Mouse (Mus musculus) stomach, postnatal 0 days (tissue): Measurements from ENCODE around the gene Olfr412. TPM values are rescaled to one million over a fixed set of nuclear protein-coding genes. Genes with fewer than 3 reads are reported as not detected.

Source experiments
- ATAC-seq: fragments of 200-750 bp; cut with Nextera tagmentation; 2 replicates; pipeline ENCODE4 v1.8.0; 2017; ENCODE audit not compliant: low FRiP score, low TSS enrichment
- DNase-seq: peaks from one replicate; pipeline ENCODE4 v3.0.0-alpha.2; 2016; ENCODE audit warnings: low spot score
- H3K27ac ChIP-seq: fragments of 300-500 bp; sonication (generic); replicated peaks from 2 replicates; pipeline ENCODE4 v1.5.1; 2014; ENCODE audit warnings: mild to moderate bottlenecking, control low read depth
- H3K27me3 ChIP-seq: fragments of 300-500 bp; sonication (generic); 2 replicates; pipeline ENCODE4 v1.6.1; 2014; ENCODE audit warnings: low read length; ENCODE audit not compliant: control insufficient read depth, insufficient read depth
- H3K36me3 ChIP-seq: fragments of 300-500 bp; sonication (generic); 2 replicates; pipeline ENCODE4 v1.6.1; 2014; ENCODE audit warnings: low read length, mixed read lengths; ENCODE audit not compliant: control insufficient read depth, insufficient read depth
- H3K4me1 ChIP-seq: fragments of 300-500 bp; sonication (generic); replicated peaks from 2 replicates; pipeline ENCODE4 v1.6.1; 2014; ENCODE audit warnings: antibody characterized with exemption; ENCODE audit not compliant: control insufficient read depth, insufficient read depth
- H3K4me2 ChIP-seq: fragments of 300-500 bp; sonication (generic); replicated peaks from 2 replicates; pipeline ENCODE4 v1.6.1; 2014; ENCODE audit warnings: low read depth, mild to moderate bottlenecking, control low read depth, moderate library complexity
- H3K4me3 ChIP-seq: fragments of 300-500 bp; sonication (generic); 2 replicates; pipeline ENCODE4 v1.5.1; 2014; ENCODE audit warnings: low read depth, low read length, control low read depth
- H3K9ac ChIP-seq: fragments of 300-500 bp; sonication (generic); 2 replicates; pipeline ENCODE4 v1.6.1; 2014; ENCODE audit warnings: mild to moderate bottlenecking, low read length, control low read depth, mixed read lengths
- H3K9me3 ChIP-seq: fragments of 300-500 bp; sonication (generic); 2 replicates; pipeline ENCODE4 v1.6.1; 2016; ENCODE audit warnings: low read length; ENCODE audit not compliant: control insufficient read depth
- CTCF ChIP-seq: IDR thresholded peaks from 2 replicates; pipeline ENCODE4 v1.5.1; 2016; ENCODE audit warnings: antibody characterized with exemption, low read depth, mild to moderate bottlenecking, moderate library complexity
- EP300 ChIP-seq: optimal IDR thresholded peaks from 2 replicates; pipeline ENCODE3; 2016; ENCODE audit warnings: antibody characterized with exemption
- WGBS: fragments of 180-500 bp; shearing (Covaris S2); extraction: QIAGEN DNeasy Blood & Tissue Kit; methylation state at CpG from one replicate; pipeline ENCODE4 v1.1.7; 2014; 5-methylcytosine and 5-hydroxymethylcytosine counted together
- polyA plus RNA-seq: library from polyadenylated mRNA; unstranded; fragments of >200 nt; fragmentation: Nextera tagmentation; extraction: Ambion mirVana; gene quantifications from 2 replicates; pipeline ENCODE4 v1.2.1, GENCODE M21; 2015

Olfr412 gene
- polyA plus RNA-seq, 1 experiment from 2014 or later = not detected

GRCm38 (mm10) chr11:74376847-74377246 is 15.0 kb downstream of the Olfr412 start:
- H3K36me3 ChIP-seq = no peaks in the 10 kb centered on the region
- DNase-seq (peak; percentile 63), ATAC-seq (peak; percentile 78)
- H3K9ac ChIP-seq = no peak overlapping the region
- TF ChIP-seq EP300 (no peak), CTCF (peak; percentile 90)
- no peaks in the 10 kb centered on the region for H3K9me3 ChIP-seq
- 61% methylated on average over 3 of the region's 3 CpGs for WGBS
- H3K4me1 ChIP-seq = no peaks in the 10 kb centered on the region
- H3K27ac ChIP-seq = no peak overlapping the region
- H3K4me2 ChIP-seq = no peak overlapping the region
- H3K27me3 ChIP-seq = no peaks in the 10 kb centered on the region
- no peak overlapping the region for H3K4me3 ChIP-seq

- no peak for DNase-seq
- no peaks in the 10 kb centered on the region for H3K36me3 ChIP-seq
- 38% methylated on average over 4 of the region's 4 CpGs for WGBS
- H3K4me3 ChIP-seq = no peak overlapping the region
- H3K9ac ChIP-seq = no peak overlapping the region
- no peaks in the 10 kb centered on the region for H3K9me3 ChIP-seq
- H3K4me2 ChIP-seq = no peak overlapping the region
- H3K4me1 ChIP-seq = no peaks in the 10 kb centered on the region
- H3K27ac ChIP-seq = no peak overlapping the region
- TF ChIP-seq CTCF (no peak), EP300 (no peak)
- H3K27me3 ChIP-seq = no peaks in the 10 kb centered on the region
- ATAC-seq = no peak
These were observed 17.5 kb downstream of the Olfr412 start for GRCm38 (mm10) chr11:74379166-74379873.

- Histone ChIP-seq H3K27me3 (no peaks in the 10 kb centered on the region), H3K27ac (no peak overlapping the region), H3K4me2 (no peak overlapping the region), H3K36me3 (no peaks in the 10 kb centered on the region), H3K4me3 (no peak overlapping the region), H3K4me1 (no peaks in the 10 kb centered on the region), H3K9me3 (no peaks in the 10 kb centered on the region), H3K9ac (no peak overlapping the region)
- DNase-seq = peak; percentile 27
- no peak for TF ChIP-seq CTCF
- TF ChIP-seq EP300 = no peak
- no peak; the same call in 1 of the 2 replicates for ATAC-seq
- 34% methylated on average over 9 of the region's 9 CpGs for WGBS
These were observed 23.8 kb downstream of the Olfr412 start for GRCm38 (mm10) chr11:74385674-74386073.

GRCm38 (mm10) chr11:74387203-74387602 is 25.3 kb downstream of the Olfr412 start:
- Histone ChIP-seq H3K9ac (no peak overlapping the region), H3K4me1 (no peaks in the 10 kb centered on the region), H3K27me3 (no peaks in the 10 kb centered on the region), H3K9me3 (no peaks in the 10 kb centered on the region), H3K27ac (no peak overlapping the region), H3K36me3 (no peaks in the 10 kb centered on the region), H3K4me3 (no peak overlapping the region), H3K4me2 (no peak overlapping the region)
- ATAC-seq = no peak
- DNase-seq = no peak
- TF ChIP-seq CTCF (no peak), EP300 (no peak)
- 70% methylated on average over 5 of the region's 5 CpGs for WGBS

- DNase-seq = no peak
- WGBS = 74% methylated on average over 11 of the region's 11 CpGs
- no peak for ATAC-seq
These were observed 30.0 kb downstream of the Olfr412 start for GRCm38 (mm10) chr11:74391899-74392298.

GRCm38 (mm10) chr11:74392903-74393302 is 31.0 kb downstream of the Olfr412 start:
- WGBS = 82% methylated on average over 6 of the region's 6 CpGs
- Histone ChIP-seq H3K27me3 (no peaks in the 10 kb centered on the region), H3K4me1 (no peaks in the 10 kb centered on the region), H3K4me2 (no peak overlapping the region), H3K4me3 (no peak overlapping the region), H3K9ac (no peak overlapping the region), H3K9me3 (no peaks in the 10 kb centered on the region), H3K36me3 (no peaks in the 10 kb centered on the region; the same call in 1 of the 2 replicates), H3K27ac (no peak overlapping the region)
- TF ChIP-seq CTCF = no peak
- TF ChIP-seq EP300 = no peak
- ATAC-seq (no peak), DNase-seq (no peak)

More at GRCm38 (mm10) chr11:74391899-74392298, 30.0 kb downstream of the Olfr412 start:
- Histone ChIP-seq H3K9ac (no peak overlapping the region), H3K27me3 (no peaks in the 10 kb centered on the region), H3K9me3 (no peaks in the 10 kb centered on the region), H3K4me2 (no peak overlapping the region), H3K27ac (no peak overlapping the region), H3K4me3 (no peak overlapping the region), H3K4me1 (no peaks in the 10 kb centered on the region), H3K36me3 (no peaks in the 10 kb centered on the region; the same call in 1 of the 2 replicates)
- TF ChIP-seq CTCF (no peak), EP300 (no peak)
